Mouse (Mus musculus): ENCODE measurements at regions not wholly inside any gene's neighbourhood (a gene's known extent, or its start where the extent isn't known, plus 50 kb on each side); places are given as distances from the start of the nearest gene placed in this dataset.

- DNase-seq, result peak; percentile 83
Measured at GRCm38 (mm10) chr7:59797212-59797611, 207.6 kb downstream of the Snurf start.

- DNase-seq, result peak; percentile 94
Measured at GRCm38 (mm10) chr7:59769749-59770148, 235.1 kb downstream of the Snurf start.

- peak; percentile 95 for DNase-seq
Measured at GRCm38 (mm10) chr7:59768641-59769040, 236.2 kb downstream of the Snurf start.

- DNase-seq, result peak; percentile 92
Measured at GRCm38 (mm10) chr7:59767325-59767724, 237.5 kb downstream of the Snurf start.

Data from heart, adult 11 months (tissue).